Mouse (Mus musculus) limb, embryonic 12.5 days (tissue): Measurements from ENCODE around the gene Polr3c. TPM values are rescaled to one million over a fixed set of nuclear protein-coding genes. Genes with fewer than 3 reads are reported as not detected.
A peak's percentile ranks its signal among the peaks of the same experiment; 100 is the strongest.

Source experiments
- ATAC-seq: fragments of 200-750 bp; cut with Nextera tagmentation; 2 replicates; pipeline ENCODE4 v1.8.0; 2017; ENCODE audit warnings: low read depth, moderate TSS enrichment; ENCODE audit not compliant: insufficient number of reproducible peaks, insufficient read depth, low FRiP score, low TSS enrichment
- H3K27ac ChIP-seq: fragments of 300-500 bp; sonication (generic); 2 replicates; pipeline ENCODE4 v1.5.1; 2016; ENCODE audit warnings: mild to moderate bottlenecking, moderate library complexity
- H3K27me3 ChIP-seq: fragments of 300-500 bp; sonication (generic); 2 replicates; pipeline ENCODE4 v1.6.1; 2016; ENCODE audit warnings: mild to moderate bottlenecking, moderate library complexity
- H3K36me3 ChIP-seq: fragments of 300-500 bp; sonication (generic); 2 replicates; pipeline ENCODE4 v1.6.1; 2016; ENCODE audit warnings: mild to moderate bottlenecking, moderate library complexity
- H3K4me1 ChIP-seq: fragments of 300-500 bp; sonication (generic); replicated peaks from 2 replicates; pipeline ENCODE4 v1.6.1; 2016
- H3K4me2 ChIP-seq: fragments of 300-500 bp; sonication (generic); 2 replicates; pipeline ENCODE4 v1.6.1; 2016; ENCODE audit warnings: mild to moderate bottlenecking, moderate library complexity
- H3K4me3 ChIP-seq: fragments of 300-500 bp; sonication (generic); replicated peaks from 2 replicates; pipeline ENCODE4 v1.5.1; 2016; ENCODE audit warnings: mild to moderate bottlenecking
- H3K9ac ChIP-seq: fragments of 300-500 bp; sonication (generic); replicated peaks from 2 replicates; pipeline ENCODE4 v1.6.1; 2016; ENCODE audit warnings: mild to moderate bottlenecking, moderate library complexity
- H3K9me3 ChIP-seq: fragments of 300-500 bp; sonication (generic); 2 replicates; pipeline ENCODE4 v1.6.1; 2016; ENCODE audit warnings: mild to moderate bottlenecking, moderate library complexity
- WGBS: fragments of 180-500 bp; shearing (Covaris S2); methylation state at CpG from one replicate; pipeline ENCODE4 v1.1.7; 2016; 5-methylcytosine and 5-hydroxymethylcytosine counted together
- polyA plus RNA-seq: library from polyadenylated mRNA; unstranded; fragments of >200 nt; fragmentation: Nextera tagmentation; extraction: Ambion mirVana; gene quantifications from 2 replicates; pipeline ENCODE4 v1.2.1, GENCODE M21; 2016

Gene Polr3c
- polyA plus RNA-seq, 1 experiment from 2014 or later, result 40.5 TPM

DNA sequence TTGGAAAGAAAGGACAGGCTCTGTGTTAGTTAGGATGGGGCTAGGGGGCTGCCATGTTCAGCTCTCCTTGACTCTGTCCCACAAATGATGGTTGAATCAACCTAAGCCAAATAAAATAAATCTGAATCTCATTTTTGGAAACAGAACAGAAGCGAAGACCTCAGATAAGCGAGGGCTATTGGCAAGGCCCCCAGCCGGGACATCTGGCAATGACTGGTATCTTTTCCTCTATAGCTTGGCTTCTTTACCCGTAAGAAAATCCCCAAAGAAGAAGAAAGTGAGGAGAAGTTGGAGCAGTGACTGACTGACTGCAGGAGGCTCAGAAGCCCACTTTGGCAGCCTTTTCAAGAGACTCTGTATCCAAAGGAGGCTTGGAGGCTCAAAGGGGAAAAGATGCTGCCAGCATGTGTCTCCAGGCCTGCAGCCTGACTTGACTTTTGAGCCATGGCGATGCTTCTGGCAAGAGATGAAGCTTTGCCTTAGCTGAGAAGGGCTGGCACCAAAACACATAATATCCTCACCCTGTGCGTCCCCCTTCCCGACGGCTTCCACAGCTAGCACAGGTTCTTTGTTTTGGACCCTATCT, 64.6 kb downstream of the Polr3c start:
- WGBS, result 45% methylated on average over 8 of the region's 8 CpGs
- Histone ChIP-seq H3K36me3 (no peaks in the 10 kb centered on the region), H3K27me3 (no peaks in the 10 kb centered on the region), H3K4me1 (peaks cover 12% of the 10 kb centered on the region), H3K9ac (peak overlapping the region; percentile 31; the same call in 1 of the 2 replicates), H3K4me2 (peak overlapping the region; percentile 59), H3K4me3 (peak overlapping the region; percentile 31), H3K9me3 (no peaks in the 10 kb centered on the region), H3K27ac (peak overlapping the region; percentile 86)
- ATAC-seq, result no peak

Other genes starting within 250 kb of the Polr3c start
- 7.8 and 8.5 TPM in 2 replicates for gene Hfe2, start 202.5 kb downstream of the Polr3c start, polyA plus RNA-seq
- 68.2 and 70.9 TPM in 2 replicates for gene Txnip, start 169.7 kb downstream of the Polr3c start, polyA plus RNA-seq
- 0.72 and 1.5 TPM in 2 replicates for gene Gm16253, start 150.6 kb downstream of the Polr3c start, polyA plus RNA-seq
- 48.5 and 50.4 TPM in 2 replicates for gene Polr3gl, start 133.4 kb downstream of the Polr3c start, polyA plus RNA-seq
- gene Ankrd34a, start 131.0 kb downstream of the Polr3c start, polyA plus RNA-seq, result 1.5 and 2.2 TPM in 2 replicates
- gene Lix1l, start 126.5 kb downstream of the Polr3c start, polyA plus RNA-seq, result 5.7 and 6.8 TPM in 2 replicates
- gene Rbm8a, start 97.7 kb downstream of the Polr3c start, polyA plus RNA-seq, result 176 and 192 TPM in 2 replicates
- gene Pex11b, start 92.3 kb downstream of the Polr3c start, polyA plus RNA-seq, result 53.9 and 55.3 TPM in 2 replicates
- 0.06 and 0.17 TPM in 2 replicates for gene Gm42957, start 92.2 kb downstream of the Polr3c start, polyA plus RNA-seq
- 0.76 and 1.5 TPM in 2 replicates for gene Itga10, start 82.0 kb downstream of the Polr3c start, polyA plus RNA-seq
- gene Ankrd35, start 57.5 kb downstream of the Polr3c start, polyA plus RNA-seq, result 0.69 and 0.85 TPM in 2 replicates
- gene Pias3, start 31.2 kb downstream of the Polr3c start, polyA plus RNA-seq, result 70.2 and 70.8 TPM in 2 replicates
- gene Nudt17, start 19.1 kb downstream of the Polr3c start, polyA plus RNA-seq, result 13.5 and 13.7 TPM in 2 replicates
- 64.4 and 66.0 TPM in 2 replicates for gene Rnf115, start within 50 bp of the Polr3c start, polyA plus RNA-seq
- not detected in 2 replicates for gene Pdzk1, start 101.7 kb upstream of the Polr3c start, polyA plus RNA-seq
- 0.08 and 0.14 TPM in 2 replicates for gene Cd160, start 101.7 kb upstream of the Polr3c start, polyA plus RNA-seq
- gene Gja5, start 177.1 kb upstream of the Polr3c start, polyA plus RNA-seq, result 11.4 and 14.0 TPM in 2 replicates
- gene Gpr89, start 177.7 kb upstream of the Polr3c start, polyA plus RNA-seq, result 35.1 and 37.7 TPM in 2 replicates
- gene Gja8, start 198.4 kb upstream of the Polr3c start, polyA plus RNA-seq, result not detected in 2 replicates